Mouse (Mus musculus) thymus, postnatal 14 days (tissue): ENCODE data around the gene 2900092C05Rik.

Experiments
- DNase-seq: peaks from one replicate; pipeline ENCODE4 v3.0.0; 2021

Gene 2900092C05Rik

GRCm38 (mm10) chr7:12512217-12512616, at the start of gene 2900092C05Rik:
Gene 2900092C05Rik, plus strand, starts transcription at chr7:12512517.
- no peak for DNase-seq

GRCm38 (mm10) chr7:12478158-12479008, 33.9 kb upstream of the 2900092C05Rik start, which contains the start of gene Zfp606:
Gene Zfp606, plus strand, starts transcription at chr7:12478293.
- peak; percentile 82 for DNase-seq

- no peak for DNase-seq
Measured at GRCm38 (mm10) chr7:12479009-12479346, 33.3 kb upstream of the 2900092C05Rik start.

GRCm38 (mm10) chr7:12479525-12479924, 32.8 kb upstream of the 2900092C05Rik start:
- no peak for DNase-seq

GRCm38 (mm10) chr7:12483771-12484170, 28.5 kb upstream of the 2900092C05Rik start:
- no peak for DNase-seq

GRCm38 (mm10) chr7:12485956-12486355, 26.4 kb upstream of the 2900092C05Rik start:
- no peak for DNase-seq

- no peak for DNase-seq
Measured at GRCm38 (mm10) chr7:12486691-12487090, 25.6 kb upstream of the 2900092C05Rik start.

- DNase-seq, result no peak
Measured at GRCm38 (mm10) chr7:12510913-12511312, 1.4 kb upstream of the 2900092C05Rik start.
